Mouse (Mus musculus) spleen, postnatal 4 days (tissue): ENCODE measurements around the gene Mocs1.
A peak's percentile ranks its signal among the peaks of the same experiment; 100 is the strongest.
"Not testable (repeated sequence)": the region's sequence is repeated elsewhere in the genome, so short reads cannot be mapped to it uniquely, and the experiment has no call there.

ENCODE experiments used
- DNase-seq, 2 experiments: peaks; one replicate each; pipeline ENCODE4 v3.0.0; 2022; ENCODE audit warnings: low spot score in 2 of 2

The Mocs1 gene

GRCm38 (mm10) chr17:49432071-49432711 is 4.0 kb downstream of the Mocs1 start:
- DNase-seq = peak; percentile 47 to 66

DNA sequence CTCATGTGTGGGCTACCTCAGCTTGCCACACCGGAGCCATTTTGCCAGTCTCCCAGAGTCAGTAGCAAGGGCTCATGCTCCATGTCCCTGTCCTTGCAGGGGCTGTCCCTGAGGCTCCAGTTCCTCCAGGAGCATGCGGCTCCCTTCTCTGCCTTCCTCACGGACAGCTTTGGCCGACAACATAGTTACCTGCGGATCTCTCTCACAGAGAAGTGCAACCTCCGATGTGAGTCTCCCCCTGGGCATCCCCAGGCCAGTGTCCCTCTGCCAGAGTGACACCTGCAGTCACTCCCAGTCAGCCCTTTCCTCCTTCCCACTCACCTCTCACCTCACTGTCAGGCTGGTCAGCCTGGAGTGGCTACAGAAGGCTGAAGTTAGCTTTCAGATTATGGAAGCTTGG is 4.9 kb downstream of the Mocs1 start:
- peak; percentile 13 to 60 for DNase-seq

GRCm38 (mm10) chr17:49434236-49434635 is 6.1 kb downstream of the Mocs1 start:
- DNase-seq = peak; percentile 9 to 40

DNA sequence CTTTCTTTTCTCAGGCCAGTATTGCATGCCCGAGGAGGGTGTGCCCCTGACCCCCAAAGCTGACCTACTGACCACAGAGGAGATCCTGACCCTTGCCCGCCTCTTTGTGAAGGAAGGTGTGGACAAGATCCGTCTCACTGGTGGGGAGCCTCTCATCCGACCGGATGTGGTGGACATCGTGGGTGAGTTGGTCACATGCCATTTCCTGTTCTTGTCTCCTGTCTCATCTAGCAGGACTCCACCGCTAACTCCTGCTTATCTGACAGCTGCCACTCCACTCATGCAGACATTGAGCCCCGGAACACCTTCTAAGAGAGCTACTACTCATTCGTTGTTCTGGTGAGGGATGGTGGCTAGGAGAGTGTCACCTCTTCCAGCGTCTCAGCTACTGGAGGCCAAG is 6.9 kb downstream of the Mocs1 start:
- peak; percentile 15 to 60 for DNase-seq

GRCm38 (mm10) chr17:49436631-49437030 is 8.5 kb downstream of the Mocs1 start:
- peak; percentile 11 to 55 for DNase-seq

DNA sequence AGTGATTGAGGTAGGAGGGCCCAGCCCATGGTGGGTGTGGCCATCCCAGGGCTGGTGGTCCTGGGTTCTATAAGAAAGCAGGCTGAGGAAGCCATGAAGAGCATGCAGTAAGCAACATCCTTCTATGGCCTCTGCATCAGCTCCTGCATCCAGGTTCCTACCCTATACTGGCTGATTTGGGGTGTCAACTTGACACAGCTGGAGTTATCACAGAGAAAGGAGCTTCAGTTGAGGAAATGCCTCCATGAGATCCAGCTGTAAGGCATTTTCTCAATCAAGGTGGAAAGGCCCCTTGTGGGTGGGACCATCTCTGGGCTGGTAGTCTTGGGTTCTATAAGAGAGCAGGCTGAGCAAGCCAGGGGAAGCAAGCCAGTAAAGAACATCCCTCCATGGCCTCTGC is 9.1 kb downstream of the Mocs1 start:
- peak; percentile 11 to 52 for DNase-seq

DNA sequence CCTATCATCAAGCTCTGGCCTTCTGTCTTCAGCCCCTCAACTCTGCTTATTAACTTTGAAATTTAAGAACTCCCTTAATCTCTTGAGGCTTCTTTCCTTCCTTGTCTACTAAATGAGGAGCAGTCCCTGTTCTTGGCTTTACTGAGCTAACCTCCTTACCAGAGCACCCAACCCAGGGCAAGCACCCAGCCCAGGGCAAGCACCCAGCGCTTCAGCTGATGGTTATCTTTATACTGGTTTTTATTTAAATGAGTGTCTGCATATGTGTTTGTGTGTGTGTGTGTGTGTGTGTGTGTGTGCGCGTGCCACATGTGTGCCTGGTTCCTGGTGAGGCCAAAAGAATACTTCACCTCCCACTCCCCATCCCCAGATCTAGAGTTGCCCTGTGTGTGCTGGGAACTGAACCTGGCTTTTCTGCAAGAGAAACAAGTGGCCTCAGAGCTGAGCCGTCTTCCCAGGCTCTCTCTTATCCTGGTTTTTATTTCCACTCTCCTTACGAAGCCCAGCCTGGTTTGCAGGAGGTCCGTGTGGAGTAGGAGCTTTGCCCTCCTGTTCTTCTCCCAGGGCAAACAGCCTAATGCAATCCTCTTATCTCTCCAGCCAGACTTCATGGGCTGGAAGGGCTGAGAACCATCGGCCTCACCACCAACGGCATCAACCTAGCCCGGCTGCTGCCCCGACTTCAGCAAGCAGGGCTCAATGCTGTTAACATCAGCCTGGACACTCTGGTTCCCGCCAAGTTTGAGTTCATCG is 10.8 kb downstream of the Mocs1 start:
- peak; percentile 75 to 79 for DNase-seq

- peak in 1 of 2 experiments; percentile 60 for DNase-seq
Measured at GRCm38 (mm10) chr17:49439706-49440105, 11.5 kb downstream of the Mocs1 start.

- peak in 1 of 2 experiments; percentile 47 for DNase-seq
Measured at GRCm38 (mm10) chr17:49440331-49441130, 12.4 kb downstream of the Mocs1 start.

DNA sequence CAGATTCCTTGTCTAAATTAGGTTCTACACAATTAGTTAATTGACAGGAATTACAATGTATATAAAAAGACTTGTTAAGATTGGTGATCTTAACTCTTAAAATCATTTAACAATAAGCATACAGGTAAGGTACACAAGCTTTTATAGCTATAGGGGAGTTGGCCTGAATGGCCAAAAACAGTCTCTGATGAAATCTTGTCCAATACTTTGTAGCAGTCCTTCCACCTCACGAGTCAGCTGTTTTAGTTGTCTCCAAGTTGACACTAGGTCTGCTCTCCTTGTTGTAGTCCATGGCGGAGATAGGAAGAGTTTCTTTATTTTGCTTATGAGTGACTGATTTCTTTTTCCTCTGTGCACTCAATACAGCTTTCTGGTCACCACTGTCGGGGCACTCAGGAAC is 14.7 kb downstream of the Mocs1 start:
- DNase-seq = not testable (repeated sequence)

GRCm38 (mm10) chr17:49448570-49449229 is 20.5 kb downstream of the Mocs1 start:
- no peak for DNase-seq

- DNase-seq = no peak
Measured at GRCm38 (mm10) chr17:49449230-49449608, 21.1 kb downstream of the Mocs1 start.

GRCm38 (mm10) chr17:49450922-49451321 is 22.8 kb downstream of the Mocs1 start:
- DNase-seq = no peak

DNA sequence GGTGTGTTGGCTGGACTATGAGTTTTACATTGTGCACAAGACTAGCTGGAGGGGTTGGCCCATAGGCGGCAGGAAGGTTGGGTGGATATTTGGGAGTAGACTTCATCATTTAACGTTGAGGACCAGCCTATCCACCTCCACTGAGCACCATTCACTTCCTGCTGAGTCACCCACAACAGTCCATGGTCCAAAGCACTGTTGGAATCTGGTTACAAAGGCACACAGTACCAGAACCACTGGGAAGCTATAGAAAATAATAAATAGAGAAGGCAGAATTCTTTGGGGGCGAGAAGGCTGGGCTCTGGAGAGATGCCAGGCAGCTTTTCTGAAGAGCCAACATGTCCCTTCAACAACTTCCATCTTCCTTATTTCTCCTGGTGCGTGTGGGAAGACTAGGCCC is 28.2 kb downstream of the Mocs1 start:
- DNase-seq = no peak

DNA sequence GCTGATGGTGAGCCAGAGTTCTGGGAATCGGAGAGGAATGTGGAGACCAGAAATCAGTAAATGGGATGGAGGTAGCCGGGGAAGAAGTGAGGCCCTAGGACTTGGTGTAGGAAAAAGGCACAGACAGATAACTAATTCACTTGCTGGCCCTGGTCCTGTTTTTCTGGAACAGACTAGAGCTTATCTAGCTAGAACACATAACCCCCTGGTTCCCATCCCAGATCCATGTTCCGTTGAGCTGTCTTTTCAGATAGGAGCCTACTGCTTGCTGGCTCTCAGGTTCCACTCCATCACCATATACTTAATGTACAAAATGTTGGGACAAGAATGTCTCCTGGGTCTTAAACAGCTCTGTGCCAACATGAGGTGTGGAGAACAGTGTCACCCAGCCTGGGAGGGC is 29.7 kb downstream of the Mocs1 start:
- DNase-seq = no peak

DNA sequence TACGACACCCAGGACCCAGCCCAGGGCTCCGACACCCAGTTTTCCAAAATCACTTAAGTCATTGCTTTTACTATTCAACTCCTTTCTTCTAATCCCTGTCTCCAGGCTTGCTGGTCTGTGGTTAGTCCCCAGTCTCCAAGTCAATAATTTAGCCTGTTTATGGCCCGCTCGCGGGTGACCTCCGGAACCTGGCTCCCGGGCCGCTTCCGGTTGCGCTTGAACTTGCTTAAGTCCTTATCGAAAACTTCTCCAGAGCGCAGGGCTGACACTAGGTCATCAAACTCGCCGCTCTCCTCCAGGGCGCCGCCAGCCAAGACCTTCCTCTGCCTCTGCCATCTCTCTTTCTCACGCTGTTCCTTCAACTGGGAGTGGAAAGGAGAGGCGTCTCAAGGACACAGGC is 30.2 kb downstream of the Mocs1 start:
- DNase-seq = no peak

DNA sequence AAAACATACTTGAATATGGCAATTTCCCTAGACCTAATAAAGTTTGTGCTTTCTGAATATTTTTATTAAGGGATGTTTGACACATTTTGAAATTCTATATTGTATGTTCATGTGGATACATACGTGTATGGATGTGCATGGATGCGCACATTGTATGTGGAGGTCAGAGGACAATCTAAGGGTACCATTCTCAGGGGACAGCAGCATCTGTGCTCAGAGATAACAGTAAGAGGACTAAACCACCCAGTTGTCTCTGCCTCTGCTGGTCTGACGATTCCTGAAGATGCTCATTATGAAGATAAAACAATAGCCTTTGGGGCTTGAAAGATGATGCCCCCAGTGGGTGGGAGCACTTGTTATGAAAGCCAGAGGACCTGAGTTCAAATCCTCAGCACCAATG is 36.7 kb downstream of the Mocs1 start:
- no peak for DNase-seq

- peak; percentile 66 to 88 for DNase-seq
Measured at GRCm38 (mm10) chr17:49468223-49468622, 40.1 kb downstream of the Mocs1 start.

GRCm38 (mm10) chr17:49472626-49473025 is 44.5 kb downstream of the Mocs1 start:
- DNase-seq = no peak

GRCm38 (mm10) chr17:49474051-49474450 is 45.9 kb downstream of the Mocs1 start:
- no peak for DNase-seq

- DNase-seq = no peak
Measured at GRCm38 (mm10) chr17:49475174-49475573, 47.0 kb downstream of the Mocs1 start.

DNA sequence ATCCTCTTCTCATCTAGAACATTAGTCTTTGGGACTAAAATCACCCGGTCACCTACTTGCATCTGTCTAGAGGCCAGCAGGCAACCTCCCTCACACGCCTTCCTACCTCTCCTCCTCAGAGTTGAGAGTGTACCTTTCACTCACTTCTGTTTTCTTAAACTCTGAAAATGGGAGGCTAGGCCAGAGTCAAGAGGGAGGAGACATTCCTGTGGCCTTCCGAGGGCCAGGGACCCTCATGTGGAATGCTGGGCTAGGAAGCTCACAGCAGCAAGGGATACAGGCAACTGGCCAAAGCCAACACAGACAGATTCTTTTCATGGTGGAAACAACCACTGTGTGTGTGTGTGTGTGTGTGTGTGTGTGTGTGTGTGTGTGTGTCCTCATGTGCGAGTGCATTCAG is 49.2 kb downstream of the Mocs1 start:
- no peak for DNase-seq
